ENCODE assay signal across 10 mouse cellular contexts in the genomic region with DNA sequence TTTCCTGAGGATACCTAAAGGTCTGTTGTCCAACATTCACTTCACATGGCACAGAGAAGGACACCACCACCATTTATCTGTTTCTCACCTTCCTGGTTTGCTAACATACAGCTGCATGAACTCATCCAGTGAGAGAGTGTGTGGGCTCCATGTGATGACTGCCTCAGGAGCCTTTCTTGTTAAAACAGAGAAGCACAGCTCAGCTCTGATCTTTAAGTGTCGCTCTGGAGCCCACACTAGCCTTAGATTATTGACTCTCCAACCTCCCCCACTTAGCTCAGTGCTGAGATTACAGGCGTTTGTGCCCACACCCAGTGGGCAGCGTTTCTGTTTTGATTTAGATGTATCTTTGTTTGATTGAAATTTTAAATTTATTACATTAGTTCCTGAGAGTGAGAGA. TPM values are rescaled to one million over a fixed set of nuclear protein-coding genes. Genes with fewer than 3 reads are reported as not detected.
"Had no signal": no experiment of that assay in that cellular context is flagged by ENCODE, and none has a peak within 500 bp of the region (broad histone marks: within the 10 kb centered on the region; RNA-seq: fewer than 3 reads in every experiment).

No protein-coding gene starts in this region.

- DNase-seq: kidney, adult 2 months; kidney, postnatal 14 days; layer of hippocampus, postnatal 36 days; lung, adult 2 months; lung, postnatal 36 days; midbrain, embryonic 14.5 days; thymus, postnatal 36 days had no signal

- ATAC-seq: intestine, embryonic 15.5 days; lung, postnatal 0 days had no signal

RNA-seq across cellular contexts. Expression of a gene that starts 57.6 kb away (rescaled TPM):
- total RNA-seq: layer of hippocampus, postnatal 36 days; megakaryocyte progenitor cell, adult 5-6 weeks had no signal
